Mouse (Mus musculus): ENCODE results near the gene Gm20509.

- TF ChIP-seq CTCF (IDR thresholded peaks at IDR 0.05; ENCODE audit: extremely low read depth, insufficient read length, insufficient replicate concordance, low read depth, low read length): no peak
- no peak for TF ChIP-seq POLR2A (IDR thresholded peaks at IDR 0.05; ENCODE audit: low read depth, low read length)
These were observed 63.4 kb downstream of the Gm20509 start for GRCm38 (mm10) chr9:73165631-73166030.
